Mouse (Mus musculus): Measurements from ENCODE around the gene Foxn3.

The Foxn3 gene

DNA sequence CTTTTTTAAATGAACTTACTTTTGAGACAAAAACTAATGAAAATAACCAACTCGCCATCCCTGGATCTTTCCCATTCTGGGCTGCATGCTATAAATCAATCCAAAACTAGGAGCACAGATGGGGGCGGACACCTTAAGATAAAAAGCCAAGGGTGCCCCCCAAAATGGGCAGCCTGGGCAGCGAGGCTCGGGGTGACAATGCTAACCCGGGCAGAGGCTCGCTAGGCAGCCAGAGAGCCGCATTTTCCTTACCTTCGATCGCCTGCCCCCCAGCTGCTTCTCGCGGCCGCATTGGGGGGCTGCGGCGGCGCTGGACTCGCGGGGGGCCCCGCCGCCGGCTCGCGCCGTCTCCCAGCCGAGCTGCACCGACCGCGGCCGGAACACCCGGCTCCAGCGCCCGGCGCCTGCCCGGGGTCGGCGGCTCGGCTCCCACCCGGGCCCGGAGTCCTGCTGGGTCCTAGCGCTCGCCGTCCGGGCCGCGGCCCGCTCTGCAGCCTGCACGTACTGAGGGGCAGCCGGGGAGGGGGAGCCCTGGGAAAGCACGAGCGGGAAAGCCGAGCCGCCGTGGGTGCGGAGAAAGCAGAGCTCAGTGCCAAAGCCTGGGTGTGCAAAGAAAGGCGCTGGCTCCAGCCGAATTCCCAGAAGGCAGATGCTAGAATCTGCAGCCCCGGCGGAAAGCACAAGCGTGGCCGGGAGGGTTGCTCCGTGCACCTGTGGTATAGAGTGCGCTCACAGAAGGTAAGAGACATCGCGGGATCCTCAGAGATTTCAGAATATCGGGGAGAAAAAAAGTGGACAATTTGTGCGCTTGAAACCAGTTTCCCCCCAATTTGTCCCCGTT is at the start of gene Foxn3:
Gene Foxn3 (minus strand): TSS at position 364 of the 841 bp plus-strand sequence.
- DNase-seq (ENCODE audit: low read depth, low spot score) = peak; percentile 68

DNA sequence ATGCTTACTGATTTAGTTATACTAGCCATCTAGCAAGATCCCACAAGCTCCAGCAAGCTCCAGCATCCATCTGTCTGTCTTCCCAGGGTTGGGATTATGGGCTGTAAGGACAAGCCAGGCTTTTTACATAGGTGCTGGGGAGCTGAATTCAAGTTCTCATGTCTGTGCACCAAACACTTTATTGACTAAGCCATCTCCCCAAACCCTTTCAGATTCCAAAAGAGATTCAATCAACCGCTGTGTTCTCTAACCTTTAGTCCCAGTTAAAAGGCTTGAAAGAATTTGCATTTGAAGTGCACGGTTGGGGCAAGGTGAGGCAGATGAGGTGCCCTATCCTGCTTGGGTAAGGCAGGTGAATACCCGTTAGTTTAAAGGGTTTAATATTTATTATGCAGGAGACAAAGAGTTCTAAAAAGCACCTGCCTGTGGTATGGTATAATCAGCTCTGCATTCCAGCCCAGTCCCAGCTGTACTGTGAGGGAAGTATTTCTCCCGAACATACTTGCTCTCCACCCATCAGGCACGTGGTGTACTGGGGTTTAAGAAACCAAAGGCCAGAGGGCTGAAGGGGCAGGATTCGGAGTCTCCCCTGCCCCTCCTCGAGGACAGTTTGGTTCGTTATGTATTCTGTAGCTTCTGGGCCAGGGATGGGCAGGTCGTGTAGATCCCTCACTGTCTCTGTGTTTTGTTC is 48.9 kb upstream of the Foxn3 start:
- DNase-seq (ENCODE audit: low read depth, low spot score) = no peak

DNA sequence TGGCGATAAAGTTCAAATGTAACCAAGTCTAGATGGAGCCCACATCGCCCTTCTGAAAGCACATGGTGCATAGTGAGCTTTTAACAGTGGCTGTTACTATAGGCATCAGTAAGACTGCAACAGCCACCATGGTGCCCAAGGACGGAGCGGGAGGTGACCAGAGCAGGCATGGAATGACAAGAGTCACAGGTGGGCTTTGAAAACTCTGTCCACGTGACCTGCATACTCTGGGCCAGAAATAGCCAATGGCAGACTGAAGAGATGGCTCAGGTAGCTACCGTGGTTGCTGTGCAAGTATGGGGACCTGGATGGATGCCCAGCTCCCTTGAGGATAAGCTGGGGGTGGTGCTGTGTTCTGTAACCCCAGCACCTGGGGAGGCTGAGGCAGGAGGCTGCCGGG is 47.5 kb upstream of the Foxn3 start:
- no peak for DNase-seq (ENCODE audit: low read depth, low spot score)

DNA sequence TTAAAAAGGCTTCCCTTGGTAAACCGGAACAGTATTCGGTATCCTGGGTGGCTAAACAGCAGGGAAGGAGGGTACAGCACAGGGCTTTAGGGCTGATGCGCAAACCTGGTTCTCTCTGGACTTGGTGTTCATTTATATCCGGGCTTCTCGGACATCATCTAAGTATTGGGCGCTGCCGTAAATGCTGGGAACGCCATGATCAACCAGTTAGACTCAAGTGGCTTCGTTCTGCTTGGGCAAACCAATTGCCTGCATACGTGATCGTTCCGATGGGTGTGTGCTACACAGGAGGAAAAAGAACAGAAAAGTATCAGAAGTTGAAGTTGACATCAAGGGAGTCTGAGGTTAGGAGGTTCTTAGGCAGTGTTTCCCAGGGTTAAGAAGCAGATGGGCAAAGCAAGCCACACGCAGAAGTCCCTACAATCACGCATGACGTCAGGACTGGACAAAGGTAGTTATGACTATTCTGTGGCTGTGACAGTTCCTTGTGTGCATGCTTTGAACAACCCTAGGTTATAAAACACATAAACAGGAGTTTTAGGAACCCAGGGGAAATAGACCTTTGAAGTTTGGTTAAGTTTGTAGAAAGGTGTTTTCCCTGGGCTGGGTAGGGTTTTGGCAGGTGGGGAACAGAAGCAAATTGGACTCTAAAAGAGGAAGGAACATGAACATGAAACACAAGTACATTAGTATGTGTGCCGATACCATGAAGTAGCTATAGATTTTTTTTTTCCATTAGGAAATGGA is 46.9 kb upstream of the Foxn3 start:
- DNase-seq (ENCODE audit: low read depth, low spot score) = no peak

DNA sequence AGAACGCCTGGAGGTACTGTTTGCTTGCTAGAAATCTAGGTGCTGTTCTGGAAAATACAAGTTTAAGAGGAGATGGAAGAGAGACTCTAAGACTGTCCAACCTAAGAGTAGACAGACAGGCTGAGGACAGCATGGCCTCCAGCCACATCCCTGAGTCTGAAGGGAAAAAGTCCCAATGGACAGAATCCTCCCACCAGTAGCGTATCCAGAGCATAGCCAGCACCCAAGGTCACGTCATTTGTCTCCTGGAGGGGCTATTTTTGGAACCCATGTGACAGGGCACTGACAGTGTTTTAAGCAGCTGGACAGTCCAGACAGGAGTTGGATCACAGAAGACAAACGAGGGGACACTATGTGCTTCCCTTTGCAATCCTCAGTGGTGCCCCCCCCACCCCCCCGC is 46.3 kb upstream of the Foxn3 start:
- no peak for DNase-seq (ENCODE audit: low read depth, low spot score)

DNA sequence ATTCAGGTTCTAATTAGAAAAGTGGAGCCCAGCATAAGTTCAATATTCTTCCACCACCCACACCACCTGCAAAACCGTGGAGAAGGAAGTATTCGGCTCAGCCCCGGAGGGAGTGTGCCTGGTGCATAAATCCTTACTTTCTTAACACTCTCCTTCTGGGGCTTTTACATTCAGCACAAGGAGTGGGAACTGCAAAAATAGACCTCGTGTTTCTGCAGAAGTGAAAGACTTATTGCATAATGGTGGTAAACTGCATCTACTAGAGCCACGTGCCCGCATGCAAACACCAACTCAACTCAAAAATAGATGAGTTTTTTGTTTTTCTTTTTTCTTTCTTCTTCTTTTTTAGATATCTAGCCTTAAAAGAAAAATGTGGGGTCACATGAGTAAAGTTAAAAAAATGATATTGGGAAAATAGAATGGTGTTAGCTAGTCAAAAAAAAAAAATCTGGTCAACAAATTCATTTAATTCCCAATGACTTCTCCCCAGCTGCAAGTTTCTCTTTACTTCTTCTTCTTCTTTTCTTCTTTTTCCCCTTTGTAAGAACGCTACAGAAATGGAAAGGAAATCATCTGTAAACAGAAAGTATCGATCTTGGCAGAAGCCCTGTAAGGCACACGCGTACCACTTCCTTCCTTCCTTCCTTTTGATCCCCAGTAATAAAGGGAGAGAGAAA is 45.0 kb upstream of the Foxn3 start:
- no peak for DNase-seq (ENCODE audit: low read depth, low spot score)

DNA sequence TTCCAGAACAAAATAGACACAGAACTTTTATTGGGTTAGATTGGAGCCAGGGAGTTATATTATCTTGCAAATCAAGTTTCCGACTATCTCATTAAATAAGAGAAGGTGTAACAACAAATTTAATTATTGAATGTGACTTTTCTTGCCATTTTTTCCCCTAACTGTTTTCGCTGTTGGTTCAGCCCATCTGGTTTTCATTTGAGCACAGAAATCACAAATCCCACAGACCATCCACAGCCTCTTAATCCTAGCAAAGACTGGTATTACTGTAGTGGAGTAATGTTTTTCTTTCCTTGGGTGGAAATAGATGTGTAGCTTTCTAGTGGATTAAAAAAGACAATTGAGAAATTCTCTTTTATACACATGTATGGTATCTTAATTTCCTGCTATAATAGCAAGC is 40.0 kb upstream of the Foxn3 start:
- DNase-seq (ENCODE audit: low read depth, low spot score) = peak; percentile 46

DNA sequence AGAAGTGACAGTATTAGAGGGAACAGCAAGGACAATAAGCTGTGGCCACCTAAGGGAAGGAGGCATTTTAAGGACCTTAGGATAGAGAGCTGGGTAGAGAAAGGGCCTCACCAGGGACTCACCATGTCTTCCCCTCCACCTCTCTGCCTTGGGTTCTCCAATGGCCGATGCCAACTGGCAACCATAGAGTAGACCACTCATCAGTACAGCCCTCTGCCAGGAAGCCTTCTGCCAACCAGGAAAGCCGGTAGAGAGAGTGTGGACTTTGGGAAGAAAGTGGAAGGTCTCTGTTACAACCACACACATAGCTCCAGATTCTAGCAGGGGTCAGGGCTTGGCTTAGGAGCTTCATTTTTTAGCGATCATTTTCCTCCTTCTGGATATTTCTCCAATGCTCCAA is 38.5 kb upstream of the Foxn3 start:
- DNase-seq (ENCODE audit: low read depth, low spot score) = no peak

DNA sequence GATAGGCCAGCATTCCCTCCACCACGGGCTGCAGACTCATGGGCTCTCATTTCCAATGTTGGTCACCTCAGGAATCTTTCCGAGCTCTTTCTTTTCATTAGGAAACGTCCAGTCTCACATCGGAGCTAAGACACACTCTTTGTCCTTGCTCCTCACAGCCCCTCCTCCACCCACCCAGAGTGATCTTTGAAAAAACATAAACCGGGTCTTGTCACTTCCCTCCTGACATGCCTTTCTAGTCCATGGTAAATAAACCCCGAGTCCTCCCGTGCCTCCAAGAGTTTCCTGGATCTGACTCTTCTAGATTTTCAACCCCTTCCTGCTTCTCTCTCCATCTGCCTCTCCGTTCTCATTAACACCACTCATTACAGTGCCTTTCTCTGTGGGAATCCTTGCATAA is 38.0 kb upstream of the Foxn3 start:
- no peak for DNase-seq (ENCODE audit: low read depth, low spot score)

DNA sequence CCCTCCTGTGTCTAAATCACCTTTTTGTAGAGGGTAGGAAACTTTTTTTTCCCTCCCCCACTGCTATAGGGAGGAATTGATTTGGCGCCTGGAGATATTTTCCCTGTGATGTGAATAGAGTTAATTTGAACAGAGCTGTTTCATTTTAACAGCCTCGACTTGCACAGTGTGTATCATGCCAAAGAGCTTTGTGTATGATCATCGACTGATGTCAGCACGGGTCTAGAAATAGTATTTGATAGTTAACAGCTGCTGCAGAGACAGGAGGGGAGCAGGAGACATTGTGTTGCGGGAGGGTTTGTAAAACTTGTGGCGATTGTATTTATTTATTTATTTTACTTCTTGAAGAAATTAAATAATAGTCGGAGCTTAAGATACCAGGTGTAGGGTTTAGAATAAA is 36.2 kb upstream of the Foxn3 start:
- DNase-seq (ENCODE audit: low read depth, low spot score) = no peak

DNA sequence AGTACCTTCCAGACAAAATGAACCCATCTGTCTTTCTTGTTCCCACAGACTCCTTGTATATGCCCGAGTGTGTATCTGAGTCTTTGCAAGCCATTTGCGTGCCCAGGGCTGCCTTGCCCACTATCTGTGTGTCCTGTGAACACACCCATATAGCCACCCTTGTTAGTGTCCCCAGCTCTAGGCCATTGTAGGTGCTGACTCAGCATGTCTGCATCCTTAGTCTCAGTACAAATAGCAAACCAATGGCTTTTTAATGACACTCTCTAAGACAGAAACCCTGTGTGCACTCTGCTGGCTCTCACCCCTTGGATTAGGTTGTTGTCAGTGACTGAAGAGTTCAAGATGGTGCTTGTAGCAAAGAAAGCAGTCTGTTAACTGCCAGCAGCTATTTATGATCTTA is 33.0 kb upstream of the Foxn3 start:
- DNase-seq (ENCODE audit: low read depth, low spot score) = no peak

DNA sequence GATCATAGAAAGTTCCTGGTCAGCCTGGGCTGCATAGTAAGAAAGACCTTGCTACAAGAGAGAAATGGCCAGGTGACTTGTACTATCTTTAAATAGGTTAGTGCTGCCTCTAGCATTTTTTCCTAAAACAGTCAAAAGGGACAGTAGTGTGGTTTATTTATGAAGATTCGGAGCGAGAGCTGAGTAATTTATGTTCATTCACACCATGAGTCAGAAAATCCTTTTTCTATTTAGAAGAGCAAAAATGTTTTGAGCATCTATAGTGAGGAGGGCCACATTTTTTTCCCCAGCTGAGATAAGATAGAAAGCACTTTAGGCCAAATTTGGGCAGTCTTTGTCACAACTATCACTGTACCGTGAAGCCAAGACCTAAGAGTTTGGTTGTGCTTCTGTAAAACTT is 24.0 kb upstream of the Foxn3 start:
- no peak for DNase-seq (ENCODE audit: low read depth, low spot score)

DNA sequence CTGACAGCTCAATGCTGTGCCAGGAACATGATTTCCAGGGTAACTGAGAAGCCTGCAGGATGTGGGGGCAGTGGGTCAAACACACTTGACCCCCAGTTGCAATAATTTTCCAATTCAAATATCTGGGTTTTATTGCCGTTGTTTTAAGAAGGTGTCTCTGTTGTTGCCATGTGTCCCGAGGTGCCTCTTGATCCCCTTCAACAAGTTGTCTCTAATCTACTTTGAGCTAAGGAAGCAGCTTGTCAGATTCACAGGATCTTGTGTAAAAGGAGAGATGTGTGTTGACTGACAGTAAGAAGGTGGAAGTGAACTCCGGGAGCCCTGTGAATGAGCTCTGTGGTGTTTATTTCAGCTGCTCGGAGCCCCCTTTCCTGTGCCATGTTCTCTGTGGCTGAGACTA is 16.6 kb upstream of the Foxn3 start:
- peak; percentile 75 for DNase-seq (ENCODE audit: low read depth, low spot score)

DNA sequence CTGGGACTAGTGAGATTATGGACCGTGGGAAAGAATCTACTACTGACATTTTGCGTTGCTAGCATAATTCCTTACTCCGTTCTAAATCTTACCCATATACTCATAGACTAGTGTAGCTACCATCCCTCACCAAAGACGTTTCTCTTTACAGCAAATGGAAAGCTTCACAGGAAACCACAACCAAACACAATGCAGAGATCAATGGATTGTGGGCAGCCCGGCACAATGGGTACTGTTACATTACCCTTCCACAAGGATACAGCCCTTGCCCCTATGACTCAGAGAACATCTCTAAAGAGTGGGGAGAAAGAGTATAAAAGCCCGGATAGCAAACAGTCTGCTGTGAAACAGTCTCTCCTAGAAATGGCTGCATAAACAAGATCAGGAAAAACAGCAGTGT is 13.3 kb upstream of the Foxn3 start:
- DNase-seq (ENCODE audit: low read depth, low spot score) = no peak

DNA sequence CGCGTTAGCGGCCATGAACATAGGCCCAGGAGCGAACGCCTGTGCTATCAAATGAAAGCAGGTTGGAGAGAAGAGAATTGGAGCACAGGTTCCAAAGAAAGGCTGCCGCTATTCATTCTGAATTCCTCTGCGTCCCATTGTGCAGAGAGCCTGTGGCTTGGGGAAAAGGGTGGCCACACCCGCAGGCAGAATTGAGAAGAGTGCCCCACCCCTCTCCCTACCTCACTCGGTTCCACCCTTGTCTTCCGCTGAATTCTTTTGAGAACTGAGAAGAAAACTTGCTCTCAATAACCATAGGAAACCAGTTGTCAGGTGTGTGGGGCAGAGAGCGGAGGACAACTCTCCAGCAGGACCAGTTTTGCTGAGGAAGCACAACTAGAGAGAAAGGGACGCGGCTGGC is 10.9 kb upstream of the Foxn3 start:
- no peak for DNase-seq (ENCODE audit: low read depth, low spot score)

DNA sequence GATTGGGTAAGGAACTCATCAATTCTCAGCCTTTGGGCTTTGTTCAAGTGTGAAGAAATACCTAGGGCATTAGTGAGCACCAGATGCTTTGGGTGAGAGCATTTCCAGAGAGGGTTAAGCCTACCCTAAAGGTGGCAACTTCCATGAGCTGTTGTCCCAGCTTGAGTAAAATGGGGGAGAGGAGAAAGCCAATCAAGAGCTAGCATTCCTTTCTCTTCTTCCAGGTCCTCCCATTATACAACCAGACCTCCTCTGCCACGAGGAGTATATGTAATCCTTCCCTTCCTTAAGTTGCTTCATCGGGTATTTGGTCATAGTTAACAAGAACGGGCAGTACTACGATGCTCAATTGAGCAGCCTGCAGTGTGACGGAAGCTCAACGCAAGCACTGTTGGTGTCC is 9.7 kb upstream of the Foxn3 start:
- DNase-seq (ENCODE audit: low read depth, low spot score) = no peak

DNA sequence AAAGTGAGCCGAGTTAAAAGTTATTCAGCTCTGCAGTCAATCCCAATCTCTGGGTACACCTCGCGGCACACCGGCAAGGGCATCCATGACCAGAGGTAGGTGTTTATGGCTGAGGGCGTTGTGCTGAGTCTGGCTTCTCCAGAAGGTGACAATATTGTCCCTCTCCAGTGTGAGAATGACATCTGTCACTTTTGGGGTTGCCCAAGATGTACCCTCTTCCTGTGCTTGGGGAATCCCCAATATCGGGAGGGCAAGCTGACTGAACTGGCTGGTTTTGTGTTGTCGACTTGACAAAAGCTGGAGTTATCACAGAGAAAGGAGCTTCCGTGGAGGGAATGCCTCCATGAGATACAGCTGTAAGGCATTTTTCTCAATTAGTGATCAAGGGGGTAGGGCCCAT is 8.6 kb upstream of the Foxn3 start:
- DNase-seq (ENCODE audit: low read depth, low spot score) = no peak

DNA sequence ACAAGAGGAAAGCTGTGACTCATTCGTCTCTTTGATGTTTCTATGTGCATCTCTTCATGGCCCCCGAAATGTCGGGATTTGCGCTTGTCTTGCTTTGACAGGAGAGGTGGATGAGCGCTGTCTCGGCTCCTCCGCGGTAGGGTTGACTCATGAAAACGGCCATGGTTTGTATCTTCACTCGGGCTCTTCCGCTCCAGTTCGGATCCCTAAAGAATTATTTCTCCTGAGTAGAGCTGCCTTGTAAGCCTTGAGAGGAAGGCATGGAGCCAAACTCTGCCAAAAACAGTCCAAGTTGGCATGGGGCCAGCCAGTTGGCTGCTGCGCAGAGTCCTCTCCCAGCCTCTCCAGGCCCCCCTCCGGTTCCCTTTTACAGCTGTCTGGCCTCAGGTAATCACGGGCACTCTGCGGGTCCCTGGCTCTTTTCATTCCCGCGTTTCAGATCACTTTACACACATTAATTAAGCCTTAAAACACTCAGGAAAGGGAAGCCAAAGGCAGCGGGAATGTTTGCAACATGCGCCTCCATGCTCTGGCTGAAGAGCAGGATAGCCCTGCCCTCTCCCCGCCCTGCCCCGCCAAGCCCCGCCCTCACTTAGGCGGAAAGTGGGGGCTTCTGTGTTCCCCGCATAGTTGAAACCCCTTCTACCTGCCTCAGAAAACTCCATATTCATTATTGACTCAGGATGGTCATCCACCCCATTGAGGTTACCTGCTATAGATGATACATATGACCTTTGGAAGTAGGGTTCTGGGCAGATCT is 7.0 kb upstream of the Foxn3 start:
- no peak for DNase-seq (ENCODE audit: low read depth, low spot score)

DNA sequence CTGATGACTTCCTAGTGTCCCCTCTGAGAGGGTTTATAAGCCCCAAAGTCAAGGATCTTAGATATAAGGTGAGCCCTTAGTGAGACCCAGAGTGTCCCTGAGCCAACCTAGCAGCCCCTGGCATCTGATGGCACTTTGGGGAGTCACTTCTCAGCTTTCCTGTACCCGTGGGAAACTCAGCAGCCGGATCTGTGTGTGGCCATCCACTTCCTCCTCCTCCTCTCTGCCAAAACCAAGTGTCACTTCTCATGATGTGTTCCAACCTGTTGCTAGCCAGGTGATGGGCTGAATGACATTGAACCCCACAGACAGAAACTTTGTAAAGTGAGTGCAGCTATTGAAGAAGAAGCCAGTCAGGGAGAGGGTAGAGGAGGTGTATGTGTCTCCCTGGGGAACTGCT is 2.2 kb upstream of the Foxn3 start:
- DNase-seq (ENCODE audit: low read depth, low spot score) = no peak

DNA sequence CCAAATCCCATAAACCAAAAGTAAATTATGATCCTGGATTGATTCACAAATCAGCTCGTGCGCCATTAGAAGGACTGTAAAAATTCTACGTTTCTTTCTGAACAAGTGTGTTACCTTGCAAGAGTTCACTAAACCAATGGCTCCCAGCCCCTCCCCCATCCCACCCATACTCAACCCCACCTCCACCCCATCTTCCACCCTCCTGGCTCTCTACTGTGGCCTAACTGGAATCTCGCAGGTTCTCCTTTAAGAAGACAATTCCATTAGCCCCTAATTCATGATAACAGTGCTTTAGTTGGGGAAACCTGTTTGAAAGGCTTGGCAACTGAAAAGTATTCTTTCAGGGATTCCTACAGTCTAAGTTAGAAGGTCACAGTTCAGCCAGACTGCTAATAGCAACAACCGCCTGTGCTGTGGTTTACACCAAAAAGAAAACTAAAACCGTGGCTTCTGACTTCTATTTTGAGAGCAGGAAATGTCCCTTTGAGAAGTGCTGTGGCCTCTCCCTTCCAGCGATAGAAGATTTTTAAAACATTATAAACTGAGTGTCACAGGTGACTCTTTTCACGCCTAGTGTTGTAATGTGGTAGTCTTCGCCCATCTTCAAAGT is 1.0 kb upstream of the Foxn3 start:
- DNase-seq (ENCODE audit: low read depth, low spot score) = no peak

DNA sequence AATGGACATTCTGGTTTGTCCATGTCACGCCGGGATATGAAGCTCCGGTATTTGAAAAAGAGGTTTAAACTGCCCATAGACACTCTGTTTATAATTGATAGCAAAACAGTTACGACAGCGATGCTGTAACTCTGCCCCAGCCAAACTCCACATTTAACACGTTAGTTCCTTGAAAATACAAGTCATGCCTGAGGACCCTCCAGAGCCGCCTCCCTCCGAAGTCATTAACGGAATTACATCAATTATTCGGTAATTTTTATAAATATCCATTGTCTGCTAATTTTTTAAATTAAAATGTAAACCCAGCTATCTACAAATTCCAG is 554 bp downstream of the Foxn3 start:
- DNase-seq (ENCODE audit: low read depth, low spot score) = peak; percentile 43
